Mouse (Mus musculus) ES-E14 (cell line): ENCODE results near the gene Mgrn1.

Source experiments
- CHD2 ChIP-seq: IDR thresholded peaks from 2 replicates; pipeline ENCODE4 v1.6.1; 2014; ENCODE audit warnings: mild to moderate bottlenecking, low read depth, low read length, inconsistent platforms
- HCFC1 ChIP-seq: IDR thresholded peaks from 2 replicates; pipeline ENCODE4 v1.6.1; 2012; ENCODE audit warnings: low read length, inconsistent platforms, borderline replicate concordance; ENCODE audit not compliant: insufficient read depth
- MAFK ChIP-seq: IDR thresholded peaks from 2 replicates; pipeline ENCODE4 v1.6.1; 2014; ENCODE audit warnings: mild to moderate bottlenecking, low read depth, low read length, inconsistent platforms; ENCODE audit not compliant: insufficient read depth

- TF ChIP-seq MAFK, result no peak
- no peak for TF ChIP-seq CHD2
- TF ChIP-seq HCFC1, result no peak
Measured at GRCm38 (mm10) chr16:4862863-4863483, 23.1 kb upstream of the Mgrn1 start.
